Mouse (Mus musculus): ENCODE measurements around the gene Ufsp1.

The Ufsp1 gene

GRCm38 (mm10) chr5:137295712-137296111 is 1.3 kb downstream of the Ufsp1 start:
- no peak for DNase-seq

- DNase-seq = no peak
These were observed 2.7 kb downstream of the Ufsp1 start for GRCm38 (mm10) chr5:137297126-137297525.

- DNase-seq = no peak
These were observed 4.8 kb downstream of the Ufsp1 start for GRCm38 (mm10) chr5:137299240-137299639.

- DNase-seq = peak in 1 of 2 experiments; percentile 42
These were observed 6.8 kb downstream of the Ufsp1 start for GRCm38 (mm10) chr5:137301253-137301652.

GRCm38 (mm10) chr5:137303609-137304008 is 9.2 kb downstream of the Ufsp1 start:
- DNase-seq = no peak

GRCm38 (mm10) chr5:137304165-137304564 is 9.7 kb downstream of the Ufsp1 start:
- DNase-seq = no peak

- DNase-seq = no peak
These were observed 10.4 kb downstream of the Ufsp1 start for GRCm38 (mm10) chr5:137304816-137305215.

- no peak for DNase-seq
These were observed 11.4 kb downstream of the Ufsp1 start for GRCm38 (mm10) chr5:137305822-137306221.

- DNase-seq = no peak
These were observed 12.1 kb downstream of the Ufsp1 start for GRCm38 (mm10) chr5:137306439-137307005.

- peak; percentile 88 to 89 for DNase-seq
These were observed 12.9 kb downstream of the Ufsp1 start, which contains the start of gene Srrt for GRCm38 (mm10) chr5:137307071-137307912. Srrt (minus strand) TSS chr5:137307674.

- DNase-seq = no peak
These were observed 13.9 kb downstream of the Ufsp1 start for GRCm38 (mm10) chr5:137308356-137308755.

GRCm38 (mm10) chr5:137313466-137314192 is 19.2 kb downstream of the Ufsp1 start:
- no peak for DNase-seq

- no peak for DNase-seq
These were observed 20.0 kb downstream of the Ufsp1 start, which contains the start of gene Trip6 for GRCm38 (mm10) chr5:137314193-137315083. Trip6 (minus strand) TSS chr5:137314404.

GRCm38 (mm10) chr5:137315084-137315903 is 20.9 kb downstream of the Ufsp1 start:
- DNase-seq = peak; percentile 26 to 39

GRCm38 (mm10) chr5:137317361-137317760 is 22.9 kb downstream of the Ufsp1 start:
- no peak for DNase-seq

GRCm38 (mm10) chr5:137318570-137318969 is 24.1 kb downstream of the Ufsp1 start:
- DNase-seq = no peak

- no peak for DNase-seq
These were observed 26.6 kb downstream of the Ufsp1 start for GRCm38 (mm10) chr5:137320996-137321395.

GRCm38 (mm10) chr5:137330910-137331309 is 36.5 kb downstream of the Ufsp1 start:
- no peak for DNase-seq

- no peak for DNase-seq
These were observed 38.6 kb downstream of the Ufsp1 start for GRCm38 (mm10) chr5:137332857-137333511.

GRCm38 (mm10) chr5:137333512-137334174 is 39.2 kb downstream of the Ufsp1 start, which contains the start of gene Slc12a9:
Slc12a9 (minus strand) TSS chr5:137333597.
- DNase-seq = peak; percentile 95 to 96
